Comparison of ENCODE assay signal across 9 mouse cellular contexts in the genomic region with DNA sequence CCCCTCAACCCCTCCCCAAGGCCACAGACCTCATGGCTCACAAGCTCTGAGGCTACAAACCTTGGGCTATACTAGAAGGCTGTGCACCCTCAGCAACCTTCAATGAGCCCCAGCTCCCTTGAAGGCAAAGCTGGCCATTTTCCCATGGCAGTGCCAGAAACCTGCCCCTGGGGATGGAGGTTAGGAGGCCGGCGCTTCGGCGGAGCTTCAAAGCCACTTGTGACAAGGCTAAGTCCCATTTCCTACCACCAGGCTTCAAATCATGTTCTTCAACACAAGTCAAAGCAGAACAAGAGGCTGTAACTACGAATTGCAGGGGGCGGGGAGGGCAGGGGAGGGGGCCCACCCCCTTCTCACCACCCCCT. TPM values are rescaled to one million over a fixed set of nuclear protein-coding genes. Genes with fewer than 3 reads are reported as not detected.
A peak's percentile ranks its signal among the peaks of the same experiment; 100 is the strongest.
DNase-seq lines count a peak whose midpoint lies in the region; ATAC-seq and TF ChIP-seq lines count a peak whose summit lies in the region.
"Had no signal": no experiment of that assay in that cellular context is flagged by ENCODE, and none has a peak within 500 bp of the region (broad histone marks: within the 10 kb centered on the region; RNA-seq: fewer than 3 reads in every experiment).

No protein-coding gene starts in this region.

- H3K9ac ChIP-seq in heart, embryonic 12.5 days, result 0 out of 2 replicates have a peak overlapping the region, but pooled peaks have one; percentile 3
- H3K9ac ChIP-seq in forebrain, embryonic 13.5 days, result 0 out of 2 replicates have a peak overlapping the region, but pooled peaks have one; percentile 30
- no peak overlapping the region for H3K9ac ChIP-seq in liver, postnatal 0 days (replicated peaks)

- intact Hi-C loops in heart, postnatal 36 days (cut with DNase I), result loop anchor here (2.0 to 5.0 kb wide), 2 partner anchors 16 to 216 kb away; no protein-coding TSS in a partner anchor

- H3K27me3 ChIP-seq in heart, embryonic 12.5 days (replicated peaks), result no peaks in the 10 kb centered on the region
- H3K27me3 ChIP-seq in forebrain, embryonic 13.5 days, result no peaks in the 10 kb centered on the region
- no peaks in the 10 kb centered on the region for H3K27me3 ChIP-seq in liver, postnatal 0 days (ENCODE audit: insufficient read depth, low read length)
- H3K27me3 ChIP-seq: CH12.LX had no signal

- H3K4me2 ChIP-seq in heart, embryonic 12.5 days, result peak overlapping the region; percentile 80; the same call in 1 of the 2 replicates
- H3K4me2 ChIP-seq in forebrain, embryonic 13.5 days, result peak overlapping the region; percentile 2; the same call in 1 of the 2 replicates
- peak overlapping the region; percentile 72 for H3K4me2 ChIP-seq in liver, postnatal 0 days (ENCODE audit: low read depth, low read length)

- WGBS in heart, embryonic 12.5 days, result 45% methylated on average over 6 of the region's 6 CpGs
- 8% methylated on average over 6 of the region's 6 CpGs for WGBS in forebrain, embryonic 13.5 days
- WGBS in liver, postnatal 0 days (ENCODE audit: insufficient replicate concordance), result 47% methylated on average over 6 of the region's 6 CpGs

- TF ChIP-seq EP300 in liver, postnatal 0 days (IDR thresholded peaks at IDR 0.05; ENCODE audit: low read depth), result no peak

- DNase-seq in heart, postnatal 36 days, result no peak
- peak; percentile 73 for DNase-seq in adrenal gland, adult 8-10 months
- DNase-seq in liver, postnatal 0 days, result no peak
- DNase-seq in testis, postnatal 10 days (ENCODE audit: low spot score), result no peak
- no peak for DNase-seq in urinary bladder, postnatal 25 days (ENCODE audit: low spot score)

- no peak for TF ChIP-seq CTCF in liver, postnatal 0 days (IDR thresholded peaks at IDR 0.05; ENCODE audit: low read depth)

- H3K9me3 ChIP-seq in heart, embryonic 12.5 days (replicated peaks), result no peaks in the 10 kb centered on the region
- H3K9me3 ChIP-seq in forebrain, embryonic 13.5 days (replicated peaks), result no peaks in the 10 kb centered on the region
- no peaks in the 10 kb centered on the region for H3K9me3 ChIP-seq in liver, postnatal 0 days (ENCODE audit: low read length)

- H3K4me1 ChIP-seq in heart, embryonic 12.5 days (replicated peaks), result peaks cover 99% of the 10 kb centered on the region
- peaks cover 65% of the 10 kb centered on the region for H3K4me1 ChIP-seq in forebrain, embryonic 13.5 days
- H3K4me1 ChIP-seq in liver, postnatal 0 days (ENCODE audit: insufficient read depth), result peaks cover 68% of the 10 kb centered on the region

- H3K4me3 ChIP-seq in heart, embryonic 12.5 days, result no peak overlapping the region
- H3K4me3 ChIP-seq in forebrain, embryonic 13.5 days, result no peak overlapping the region
- no peak overlapping the region for H3K4me3 ChIP-seq in liver, postnatal 0 days (ENCODE audit: low read depth, low read length)

- 0 out of 2 replicates have a peak overlapping the region, but pooled peaks have one; percentile 18 for H3K27ac ChIP-seq in heart, embryonic 12.5 days (ENCODE audit: poor library complexity, severe bottlenecking)
- H3K27ac ChIP-seq in forebrain, embryonic 13.5 days, result no peak overlapping the region
- H3K27ac ChIP-seq in liver, postnatal 0 days (ENCODE audit: low read depth), result no peak overlapping the region

- peaks cover 19% of the 10 kb centered on the region for H3K36me3 ChIP-seq in heart, embryonic 12.5 days
- H3K36me3 ChIP-seq in forebrain, embryonic 13.5 days (ENCODE audit: poor library complexity, severe bottlenecking), result peaks cover 38% of the 10 kb centered on the region
- H3K36me3 ChIP-seq in liver, postnatal 0 days (replicated peaks; ENCODE audit: insufficient read depth, low read length), result peaks cover 11% of the 10 kb centered on the region

- ATAC-seq in heart, embryonic 12.5 days (ENCODE audit: insufficient number of reproducible peaks, low FRiP score), result no peak
- no peak for ATAC-seq in forebrain, embryonic 13.5 days
- no peak for ATAC-seq in liver, postnatal 0 days
- no peak for ATAC-seq in frontal cortex, adult (ENCODE audit: low TSS enrichment)

RNA-seq across cellular contexts. Expression of a gene that starts 53.3 kb away (rescaled TPM):
- 1.2 and 1.6 TPM in 2 replicates for polyA plus RNA-seq in heart, embryonic 12.5 days (2016; fragmentation: Nextera tagmentation; extraction: Ambion mirVana)
- total RNA-seq in heart, postnatal 36 days (2021), result under 1 TPM in 1 of 2 experiments, not detected in 1; 0.47 TPM
- total RNA-seq in adrenal gland, adult 8-10 months (2022), result 1 to 10 TPM; 2.4 to 4.6 (median 3.4) TPM
- polyA plus RNA-seq in forebrain, embryonic 13.5 days (2015; fragmentation: Nextera tagmentation; extraction: Ambion mirVana), result 2.7 and 3.5 TPM in 2 replicates
- 0.21 and 0.27 TPM in 2 replicates for polyA plus RNA-seq in liver, postnatal 0 days (2015; fragmentation: Nextera tagmentation; extraction: Ambion mirVana)

Comparison
In these comparisons a context has a peak if more than half of its experiments do, and no peak if none do; other contexts are left out.
1. H3K4me2 ChIP-seq: peak in every context shown above with its lines; median percentile 80 in heart, embryonic 12.5 days; 72 in liver, postnatal 0 days; 2 in forebrain, embryonic 13.5 days.